Mouse (Mus musculus) CD4-positive, CD25-positive, alpha-beta regulatory T cell, adult 2 months (primary cell): Measurements from ENCODE around the gene Spc24.

Experiments used
- DNase-seq: peaks from one replicate; pipeline ENCODE4 v3.0.0-alpha.2; 2012; ENCODE audit warnings: low read depth, low spot score

Gene Spc24

DNA sequence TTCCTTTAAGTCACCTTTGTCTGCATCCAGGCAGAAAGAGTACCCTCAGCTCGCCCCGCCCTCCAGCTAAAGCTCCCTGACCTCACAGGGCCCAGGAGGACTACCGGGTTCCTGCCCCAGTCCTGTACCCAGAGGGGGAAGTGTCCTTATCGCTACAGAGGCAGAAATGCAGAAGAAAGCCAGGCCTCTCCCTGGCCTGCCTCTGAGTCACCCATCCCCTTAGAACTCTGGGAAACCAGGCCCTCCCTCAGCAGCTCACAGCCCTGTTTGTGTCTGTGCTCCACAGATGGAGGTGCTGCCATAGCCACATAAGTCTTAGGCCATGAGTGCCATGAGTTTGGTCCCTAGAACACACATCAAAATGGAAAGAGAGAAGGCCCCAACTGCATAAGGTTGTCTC is 44.8 kb downstream of the Spc24 start:
- no peak for DNase-seq

DNA sequence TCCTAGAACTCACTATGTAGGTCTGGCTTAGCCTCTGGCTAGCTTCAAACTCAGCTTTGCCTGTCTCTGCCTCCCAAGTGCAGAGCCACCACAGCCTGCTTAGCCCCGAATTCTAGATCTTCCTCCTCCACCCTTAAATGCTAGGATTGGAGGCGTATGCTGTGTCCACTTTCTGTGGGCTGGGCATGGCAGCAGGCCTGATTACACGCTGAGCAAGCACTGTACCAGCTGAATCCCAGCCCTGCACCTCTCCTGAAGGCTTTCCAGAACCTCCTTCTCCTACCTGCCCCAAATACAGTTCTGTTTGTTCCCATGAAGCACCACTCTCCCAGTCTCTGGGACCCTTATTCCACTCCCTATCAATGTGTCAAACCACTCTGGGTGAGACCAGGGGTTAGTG is 50.8 kb downstream of the Spc24 start:
- DNase-seq = no peak

GRCm38 (mm10) chr9:21706586-21707265 is 53.4 kb downstream of the Spc24 start:
- DNase-seq = no peak

DNA sequence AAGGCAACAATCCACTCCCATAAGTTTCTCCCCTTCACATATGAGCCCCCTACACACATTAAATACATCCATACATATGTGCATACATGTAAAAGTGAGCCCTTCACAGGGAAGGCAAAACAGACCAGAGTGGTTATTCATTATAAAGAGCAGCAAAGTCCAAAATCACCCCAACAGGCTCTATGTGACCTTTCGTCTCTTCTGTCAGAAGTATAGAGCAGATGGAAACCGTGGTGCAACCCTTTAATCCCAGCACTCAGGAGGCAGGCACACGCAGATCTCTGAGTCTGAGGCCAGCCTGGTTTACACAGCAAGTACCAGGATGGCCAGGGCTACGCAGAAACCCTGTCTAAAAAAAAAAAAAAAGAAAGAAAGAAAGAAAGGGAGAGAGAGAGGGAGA is 54.0 kb downstream of the Spc24 start:
- DNase-seq = no peak
